Mouse (Mus musculus) retina, postnatal 1 day (tissue): ENCODE measurements around the gene Gpam.
"Not testable (repeated sequence)": the region's sequence is repeated elsewhere in the genome, so short reads cannot be mapped to it uniquely, and the experiment has no call there.

Experiments used
- DNase-seq: peaks from one replicate; pipeline ENCODE4 v3.0.0-alpha.2; 2012

Gpam gene

DNA sequence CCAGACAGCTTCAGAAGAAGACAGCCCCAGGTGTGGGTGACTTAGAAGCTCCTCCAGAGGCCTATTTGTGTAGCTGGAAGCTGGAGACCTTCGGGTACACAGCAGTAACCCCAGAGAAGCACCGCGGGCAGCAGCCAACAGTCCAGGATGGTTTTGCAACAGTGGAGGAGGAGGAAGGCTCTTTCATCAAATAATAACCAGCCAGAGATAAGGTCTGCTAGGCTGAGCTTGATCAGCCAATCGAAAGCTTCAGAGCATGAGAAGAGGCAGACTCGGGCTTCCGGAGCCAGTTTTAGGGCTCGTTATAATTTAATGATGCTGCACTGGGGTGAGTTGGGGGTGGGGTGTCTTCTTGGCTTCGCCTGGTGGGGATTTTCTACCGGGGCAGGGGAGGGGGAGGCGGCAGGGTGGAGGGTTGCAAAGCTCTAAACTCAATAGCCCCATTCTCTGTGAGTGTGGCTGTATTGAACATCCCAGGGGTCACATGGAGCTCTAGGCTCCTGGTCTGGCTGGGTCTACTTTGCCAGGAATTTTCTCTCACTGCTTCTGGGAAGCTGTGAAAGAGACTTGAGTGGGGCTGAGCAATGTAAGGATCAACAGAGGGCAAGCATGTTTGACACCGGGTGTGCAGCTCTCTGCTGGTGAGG, at the start of gene Gpam:
Gene Gpam, minus strand, starts transcription at position 167 of the 647 bp plus-strand sequence.
- DNase-seq: no peak

- no peak for DNase-seq
Observed at GRCm38 (mm10) chr19:55171585-55171984, 44.5 kb upstream of the Gpam start.

DNA sequence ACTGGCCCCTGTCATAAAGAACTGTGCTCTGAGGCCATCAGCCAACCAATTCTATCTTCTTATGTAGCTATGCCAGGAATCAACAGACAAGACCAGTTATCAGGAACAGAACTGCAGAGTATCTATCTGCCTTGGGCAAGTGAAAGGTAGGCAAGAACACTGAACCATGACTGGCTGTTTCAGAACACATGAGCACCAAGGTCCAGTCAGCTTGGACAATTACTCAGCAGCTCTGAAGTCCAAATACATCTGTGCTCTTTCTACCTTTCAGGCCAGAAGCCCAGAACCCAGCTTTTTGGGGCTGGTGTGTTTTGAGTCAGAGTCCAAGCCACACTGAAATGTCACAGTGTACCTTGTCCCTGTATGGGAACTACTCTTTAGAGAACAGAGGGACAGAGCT, 43.4 kb upstream of the Gpam start:
- DNase-seq: no peak

DNA sequence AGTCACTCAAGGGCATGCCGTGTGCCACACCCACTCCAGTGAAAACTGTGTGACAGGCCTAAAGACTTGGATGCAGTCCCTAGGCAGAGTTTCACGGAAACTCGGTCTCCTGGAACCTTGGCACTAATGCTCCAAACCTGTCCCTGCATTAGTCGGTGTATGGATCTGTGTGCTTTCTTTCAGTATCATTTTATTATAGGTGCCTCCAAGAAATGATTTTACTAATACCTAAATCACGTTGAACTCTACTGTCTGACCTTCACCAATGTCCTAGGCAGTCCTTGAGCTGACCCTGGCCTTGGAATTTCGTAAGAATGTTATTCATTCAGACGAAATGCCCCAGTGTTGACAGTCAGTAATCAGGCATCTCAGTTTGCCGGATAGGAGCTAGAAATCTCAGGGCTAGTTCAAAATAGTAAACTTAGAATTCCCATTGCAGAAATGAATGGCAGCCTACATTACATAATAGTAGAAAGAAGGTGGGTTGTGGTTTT, 42.2 kb upstream of the Gpam start:
- not testable (repeated sequence) for DNase-seq

GRCm38 (mm10) chr19:55168360-55168759, 41.3 kb upstream of the Gpam start:
- no peak for DNase-seq

- no peak for DNase-seq
Observed at GRCm38 (mm10) chr19:55167741-55168140, 40.7 kb upstream of the Gpam start.

DNA sequence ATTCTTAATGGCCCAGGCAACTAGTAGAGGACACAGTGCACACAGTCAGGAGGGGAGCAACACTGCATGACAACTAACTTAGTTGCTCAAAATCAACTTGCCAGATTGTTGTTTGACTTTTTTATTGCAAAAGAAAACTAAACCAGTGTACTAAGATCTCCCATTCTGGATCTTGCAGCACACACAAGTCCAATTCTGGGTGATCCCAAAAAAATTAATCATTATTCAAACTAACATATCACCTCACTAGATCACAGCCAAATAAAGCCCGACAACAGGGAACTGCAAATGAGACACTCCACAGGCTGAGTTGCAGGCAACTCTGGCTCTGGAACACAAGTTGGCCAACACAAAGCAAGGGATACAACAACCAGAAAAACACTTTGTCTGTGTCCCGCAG, 39.7 kb upstream of the Gpam start:
- DNase-seq: no peak

DNA sequence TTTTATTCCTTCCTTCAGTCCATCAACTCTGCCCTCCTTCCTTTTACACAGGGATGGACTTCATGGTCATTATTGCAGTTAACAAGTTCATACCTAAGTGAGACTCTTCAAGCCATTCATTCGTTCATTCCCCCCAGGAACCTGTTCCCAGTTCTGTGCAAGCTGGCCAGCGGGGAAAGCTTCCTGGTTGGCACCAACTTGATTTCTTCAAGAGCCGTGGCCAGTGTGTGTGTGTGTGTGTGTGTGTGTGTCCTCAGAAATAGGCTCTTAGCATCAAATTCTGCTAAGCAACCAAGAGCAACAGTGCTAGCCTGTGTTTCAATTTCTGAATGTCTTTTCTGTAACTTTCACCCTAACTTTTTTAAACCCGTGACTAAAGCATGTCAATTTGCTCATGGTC, 38.9 kb upstream of the Gpam start:
- no peak for DNase-seq

DNA sequence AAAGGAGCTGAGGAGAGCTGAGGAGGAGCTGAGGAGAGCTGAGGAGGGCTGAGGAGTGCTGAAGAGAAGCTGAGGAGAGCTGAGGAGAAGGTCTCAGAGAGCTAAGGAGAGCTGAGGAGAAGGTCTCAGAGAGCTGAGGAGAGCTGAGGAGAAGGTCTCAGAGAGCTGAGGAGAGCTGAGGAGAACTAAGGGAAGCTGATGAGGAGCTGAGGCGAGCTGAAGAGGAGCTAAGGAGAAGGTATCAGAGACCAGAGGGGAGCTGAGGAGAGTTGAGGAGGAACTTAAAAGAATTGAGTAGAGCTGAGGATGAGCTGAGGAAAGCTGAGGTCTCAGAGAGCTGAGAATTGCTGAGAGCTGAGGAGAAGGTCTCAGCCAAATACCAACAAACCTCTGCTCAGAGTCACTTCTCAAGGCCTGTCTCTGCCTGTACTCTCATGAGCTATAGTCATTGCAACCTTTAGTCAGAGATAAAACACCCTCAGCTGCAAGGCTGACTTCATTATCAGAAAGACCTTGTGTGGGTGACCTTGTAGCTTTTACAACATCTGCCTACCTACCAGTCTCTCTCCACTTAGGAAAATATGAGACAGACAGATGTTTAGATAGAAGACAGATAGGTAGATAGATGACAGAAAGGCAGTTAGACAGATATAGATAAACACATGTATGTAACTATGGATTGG, 38.3 kb upstream of the Gpam start:
- DNase-seq: no peak

- no peak for DNase-seq
Observed at GRCm38 (mm10) chr19:55164162-55164561, 37.1 kb upstream of the Gpam start.

- no peak for DNase-seq
Observed at GRCm38 (mm10) chr19:55162271-55162670, 35.2 kb upstream of the Gpam start.

- no peak for DNase-seq
Observed at GRCm38 (mm10) chr19:55159826-55160225, 32.8 kb upstream of the Gpam start.

DNA sequence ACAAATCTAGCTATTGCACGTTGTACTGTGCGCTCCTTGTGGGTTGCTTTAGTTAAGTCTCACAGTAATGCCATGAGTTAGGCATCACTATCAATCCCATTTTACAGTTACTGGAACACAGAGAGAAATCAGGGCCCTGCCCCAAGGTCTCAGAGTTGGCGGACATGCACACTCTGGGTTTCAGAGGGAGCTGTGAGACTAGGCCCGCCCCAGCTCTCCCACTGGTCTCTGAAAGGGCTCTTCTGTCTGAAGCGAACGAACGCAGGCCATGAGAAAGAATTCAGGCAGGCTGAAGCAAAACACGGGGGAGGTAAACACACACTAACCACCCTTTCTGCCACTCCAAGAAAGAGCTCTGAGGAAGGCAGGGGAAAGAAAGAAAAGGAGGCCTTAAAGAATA, 31.6 kb upstream of the Gpam start:
- no peak for DNase-seq

- DNase-seq: no peak
Observed at GRCm38 (mm10) chr19:55157029-55157428, 30.0 kb upstream of the Gpam start.

GRCm38 (mm10) chr19:55152983-55153382, 25.9 kb upstream of the Gpam start:
- no peak for DNase-seq

- not testable (repeated sequence) for DNase-seq
Observed at GRCm38 (mm10) chr19:55152274-55152673, 25.2 kb upstream of the Gpam start.

DNA sequence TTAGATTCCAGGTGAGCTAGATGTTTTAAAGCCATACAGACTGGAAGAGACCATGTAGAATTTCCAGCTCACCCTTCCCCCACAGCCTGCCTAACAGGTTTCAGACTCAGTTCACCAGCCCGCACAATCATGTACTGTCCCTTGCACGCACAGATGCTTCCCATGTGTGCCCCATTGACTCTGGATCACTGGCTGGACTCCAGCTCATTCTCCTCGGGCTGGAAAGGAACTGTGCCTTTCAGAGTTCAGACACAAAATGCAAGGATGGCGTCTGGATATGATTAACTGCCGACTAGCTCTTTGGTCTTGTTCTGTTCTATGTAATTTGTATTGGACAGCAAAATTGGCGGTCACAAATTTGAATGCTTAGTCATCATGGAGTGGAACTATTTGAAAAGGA, 22.6 kb upstream of the Gpam start:
- DNase-seq: no peak

DNA sequence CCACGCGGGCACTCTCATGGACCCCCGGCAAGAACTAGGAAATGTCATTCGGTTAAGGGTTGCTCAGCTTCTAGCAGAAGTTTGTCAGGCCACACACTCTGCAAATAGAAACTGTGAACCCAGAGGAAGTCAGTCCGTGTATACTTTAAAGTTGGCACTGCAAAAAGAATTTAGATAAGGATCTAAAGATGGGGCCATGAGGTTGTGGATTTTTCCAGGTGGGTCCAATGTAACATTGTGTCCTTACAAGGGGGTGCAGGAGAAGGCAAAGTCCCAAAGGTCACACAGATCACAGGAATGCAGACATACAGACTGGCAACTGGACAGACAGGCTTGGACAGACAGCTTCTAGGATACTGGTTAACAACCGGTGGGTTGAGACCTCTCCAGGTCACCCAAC, 21.1 kb upstream of the Gpam start:
- no peak for DNase-seq

- no peak for DNase-seq
Observed at GRCm38 (mm10) chr19:55147568-55147967, 20.5 kb upstream of the Gpam start.

DNA sequence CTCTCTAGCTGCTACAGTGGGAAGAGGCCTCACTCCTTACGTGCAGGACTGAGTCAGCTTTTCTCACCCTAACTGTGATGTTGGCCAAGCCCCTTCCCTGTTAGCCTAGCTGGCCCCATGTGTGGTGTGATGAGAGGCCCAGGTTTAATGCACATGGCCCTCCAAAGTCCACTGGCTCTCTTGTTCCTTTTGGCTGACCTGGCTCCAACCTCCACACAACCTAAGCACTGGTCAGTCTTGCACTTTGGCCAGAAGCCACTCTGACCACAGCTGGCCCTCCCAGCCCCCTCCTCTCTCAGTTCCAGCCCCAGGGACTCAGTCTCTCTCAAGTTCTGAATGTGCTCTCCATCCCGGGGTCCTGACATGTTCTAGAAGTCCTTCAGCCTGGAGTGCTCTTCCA, 18.1 kb upstream of the Gpam start:
- no peak for DNase-seq

- no peak for DNase-seq
Observed at GRCm38 (mm10) chr19:55144691-55145090, 17.7 kb upstream of the Gpam start.

DNA sequence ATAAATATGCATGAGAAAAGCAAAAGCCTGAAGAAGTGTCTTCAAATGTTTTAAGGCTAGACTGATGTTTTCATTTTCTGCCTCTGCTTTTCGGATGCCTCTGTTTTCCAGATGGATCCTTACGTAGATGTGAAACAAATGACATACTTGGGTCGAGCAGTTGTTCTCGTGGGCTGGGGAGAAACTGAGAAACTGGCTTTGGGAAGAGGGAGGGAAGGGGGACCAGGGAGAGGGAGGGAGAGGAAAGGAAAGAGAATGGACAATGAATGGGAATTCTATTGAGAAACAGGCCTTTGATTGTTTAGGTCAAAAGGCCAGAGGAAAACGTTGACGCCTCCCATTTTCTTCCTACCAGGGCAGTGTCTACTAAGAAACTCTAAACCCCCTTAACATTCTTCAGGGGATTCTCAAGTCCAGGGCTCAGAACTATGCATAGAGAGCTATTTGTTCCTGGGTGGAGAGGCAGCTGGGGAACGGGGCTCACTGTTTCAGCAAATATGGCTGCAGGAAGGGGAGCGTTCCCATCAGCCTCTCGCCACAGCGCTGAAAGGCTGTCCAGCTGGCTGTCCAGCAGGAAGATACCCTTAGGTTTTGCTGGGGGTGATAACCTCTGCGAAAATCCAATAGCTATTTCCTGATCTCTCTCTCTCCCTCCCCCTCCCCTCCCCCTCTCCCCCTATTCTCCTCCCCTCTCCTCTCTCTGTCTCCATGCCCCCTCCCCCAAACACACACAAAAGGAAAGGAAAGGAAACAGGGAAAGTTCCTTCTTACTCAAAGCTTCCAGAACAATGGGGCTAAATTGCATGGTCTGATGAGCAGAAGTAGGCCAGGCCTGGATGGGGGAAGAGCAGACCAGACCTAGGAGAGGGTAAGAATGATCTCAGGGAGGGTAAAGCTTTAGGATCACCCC, 16.6 kb upstream of the Gpam start:
- DNase-seq: peak; percentile 91

- no peak for DNase-seq
Observed at GRCm38 (mm10) chr19:55139301-55139700, 12.3 kb upstream of the Gpam start.

- DNase-seq: no peak
Observed at GRCm38 (mm10) chr19:55138506-55138905, 11.5 kb upstream of the Gpam start.
